In the genomic region with DNA sequence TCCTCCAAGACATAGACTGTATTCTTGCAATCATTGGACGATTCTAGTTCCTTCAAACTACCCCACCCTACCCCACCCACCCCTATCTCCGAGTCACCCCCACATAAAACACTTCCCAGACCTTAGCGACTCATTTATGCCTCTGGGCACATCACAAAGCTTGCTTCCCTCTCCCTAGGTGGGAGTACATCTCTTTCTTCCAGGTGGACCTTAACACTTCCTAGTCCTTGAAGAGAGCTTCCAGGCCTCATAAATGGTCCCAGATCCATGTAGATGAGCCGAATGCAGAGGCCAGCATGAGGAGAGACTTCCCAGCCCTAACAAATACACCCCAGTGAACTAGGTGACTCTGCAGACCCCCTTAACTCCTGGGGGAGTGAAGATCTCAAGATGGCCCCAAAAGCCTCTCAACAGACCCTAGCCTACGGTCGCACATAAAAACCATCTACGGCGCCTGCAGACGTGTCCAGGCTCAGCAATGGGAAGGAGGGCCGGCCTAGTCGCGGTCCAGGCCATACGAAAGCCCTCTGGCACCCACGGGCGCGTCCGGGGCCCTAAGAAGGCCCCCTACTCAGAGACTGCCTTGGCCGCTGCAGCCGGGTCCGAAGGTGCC, we compare ENCODE assay signal across 8 mouse cellular contexts. TPM values are rescaled to one million over a fixed set of nuclear protein-coding genes. Genes with fewer than 3 reads are reported as not detected.
A peak's percentile ranks its signal among the peaks of the same experiment; 100 is the strongest.
DNase-seq lines count a peak whose midpoint lies in the region; ATAC-seq and TF ChIP-seq lines count a peak whose summit lies in the region.

No protein-coding gene starts in this region.

- no peak for DNase-seq in gastrocnemius, adult 2 months
- DNase-seq in gastrocnemius, postnatal 14 days: no peak
- DNase-seq in CH12.LX (ENCODE audit: extremely low read depth): peak; percentile 17
- DNase-seq in forebrain, embryonic 14.5 days (ENCODE audit: low spot score): no peak
- peak in 1 of 3 experiments; percentile 40 for DNase-seq in liver, embryonic 14.5 days (ENCODE audit: low read depth in 3 of 3, low spot score in 3 of 3)
- DNase-seq in gastrocnemius, adult 18-20 months (ENCODE audit: low spot score): no peak
- no peak for DNase-seq in urinary bladder, postnatal 14 days (ENCODE audit: low spot score)
- DNase-seq in adrenal gland, adult 8-10 months: no peak

- TF ChIP-seq RAD21 in CH12.LX (IDR thresholded peaks at IDR 0.05; ENCODE audit: low read depth, low read length): no peak

- peaks cover 27 to 41% of the 10 kb centered on the region in 2 experiments for H3K36me3 ChIP-seq in CH12.LX (replicated peaks in 1 of 2; ENCODE audit: control insufficient read depth in 1 of 2, insufficient read depth in 1 of 2, low read length in 1 of 2)
- peaks cover 35% of the 10 kb centered on the region for H3K36me3 ChIP-seq in forebrain, embryonic 14.5 days (ENCODE audit: control insufficient read depth, insufficient read depth, low read length)
- H3K36me3 ChIP-seq in liver, embryonic 14.5 days (replicated peaks; ENCODE audit: control insufficient read depth, insufficient read depth, low read depth): peaks cover 25% of the 10 kb centered on the region

- in situ Hi-C loops in CH12.LX (cut with MboI; ENCODE audit: low pct_ligation_motif_present, low pct_unique_long_range_greater_than_20kb, low sequenced_read_pairs): no loop called here

- 2% methylated on average over 20 of the region's 20 CpGs for WGBS in forebrain, embryonic 14.5 days
- under 1% methylated on average over 20 of the region's 20 CpGs for WGBS in liver, embryonic 14.5 days (ENCODE audit: insufficient replicate concordance)

- no peak for ATAC-seq in forebrain, embryonic 14.5 days
- no peak for ATAC-seq in liver, embryonic 14.5 days (ENCODE audit: insufficient read depth)

- no peak; the same call in 1 of the 2 replicates for TF ChIP-seq POLR2A in CH12.LX (IDR thresholded peaks at IDR 0.05; ENCODE audit: low read depth, low read length)

- H3K9me3 ChIP-seq in CH12.LX (replicated peaks; ENCODE audit: low read length): no peaks in the 10 kb centered on the region
- no peaks in the 10 kb centered on the region for H3K9me3 ChIP-seq in forebrain, embryonic 14.5 days (replicated peaks; ENCODE audit: control insufficient read depth, low read length)
- H3K9me3 ChIP-seq in liver, embryonic 14.5 days (ENCODE audit: control insufficient read depth, low read length): no peaks in the 10 kb centered on the region

- no peak for TF ChIP-seq EP300 in CH12.LX (IDR thresholded peaks at IDR 0.05; ENCODE audit: low read length)
- no peak for TF ChIP-seq EP300 in liver, embryonic 14.5 days (IDR thresholded peaks at IDR 0.05; ENCODE audit: low read depth)

- intact Hi-C loops in gastrocnemius, adult 2 months (cut with DNase I): loop anchor here (2.0 kb wide), 2 partner anchors 17 to 29 kb away; a partner anchor contains a TSS
- intact Hi-C loops in gastrocnemius, postnatal 14 days (cut with DNase I; ENCODE audit: low total_unique reads): no loop called here

- peak overlapping the region; percentile 98 for H3K27ac ChIP-seq in gastrocnemius, adult 2 months
- peak overlapping the region; percentile 74 for H3K27ac ChIP-seq in CH12.LX (ENCODE audit: insufficient read depth, low read depth)
- peak overlapping the region; percentile 82 for H3K27ac ChIP-seq in forebrain, embryonic 14.5 days (ENCODE audit: low read depth, low read length)
- H3K27ac ChIP-seq in liver, embryonic 14.5 days: peak overlapping the region; percentile 86

- dilution Hi-C loops in CH12.LX (cut with MboI; ENCODE audit: extremely low pct_ligation_motif_present, extremely low pct_unique_long_range_greater_than_20kb, low sequenced_read_pairs): no loop called here

- no peak for TF ChIP-seq CTCF in gastrocnemius, adult 2 months (IDR thresholded peaks at IDR 0.05)
- no peak for TF ChIP-seq CTCF in CH12.LX (conservative IDR thresholded peaks at IDR 0.05 in 1 of 2, IDR thresholded peaks at IDR 0.05 in 1 of 2; ENCODE audit: low read depth in 2 of 2, low read length in 2 of 2)
- TF ChIP-seq CTCF in liver, embryonic 14.5 days (IDR thresholded peaks at IDR 0.05; ENCODE audit: low read depth): no peak

- H3K9ac ChIP-seq in CH12.LX (ENCODE audit: insufficient read depth, low read depth): peak overlapping the region; percentile 100
- peak overlapping the region; percentile 92 for H3K9ac ChIP-seq in forebrain, embryonic 14.5 days (ENCODE audit: low read length)
- peak overlapping the region; percentile 82 for H3K9ac ChIP-seq in liver, embryonic 14.5 days (replicated peaks)

- H3K4me1 ChIP-seq in CH12.LX (ENCODE audit: control insufficient read depth in 1 of 2, insufficient read depth in 2 of 2): peaks cover 0 to 31% of the 10 kb centered on the region in 2 experiments; a peak in 2 of 4 replicates
- H3K4me1 ChIP-seq in forebrain, embryonic 14.5 days (ENCODE audit: control insufficient read depth, insufficient read depth, low read length): peaks cover 14% of the 10 kb centered on the region
- H3K4me1 ChIP-seq in liver, embryonic 14.5 days (replicated peaks; ENCODE audit: control insufficient read depth in 2 of 2, insufficient read depth in 2 of 2, low read length in 1 of 2): peaks cover 18 to 32% of the 10 kb centered on the region in 2 experiments

- H3K4me3 ChIP-seq in gastrocnemius, adult 2 months: peak overlapping the region; percentile 94
- H3K4me3 ChIP-seq in CH12.LX (replicated peaks in 1 of 3; ENCODE audit: low read depth in 2 of 3, low read length in 2 of 3, poor library complexity in 1 of 3): peak overlapping the region; percentile 63 to 99 (median 92)
- H3K4me3 ChIP-seq in forebrain, embryonic 14.5 days (ENCODE audit: low read depth, low read length): peak overlapping the region; percentile 95
- H3K4me3 ChIP-seq in liver, embryonic 14.5 days (ENCODE audit: insufficient read depth in 1 of 2, low read depth in 2 of 2, low read length in 2 of 2): peak overlapping the region; percentile 78 to 96

- H3K27me3 ChIP-seq in CH12.LX (replicated peaks): no peaks in the 10 kb centered on the region
- no peaks in the 10 kb centered on the region for H3K27me3 ChIP-seq in forebrain, embryonic 14.5 days (replicated peaks; ENCODE audit: control insufficient read depth, insufficient read depth, low read length)
- peaks cover 13% of the 10 kb centered on the region; the same call in 1 of the 2 replicates for H3K27me3 ChIP-seq in liver, embryonic 14.5 days (ENCODE audit: control insufficient read depth, insufficient read depth, low read length)

- H3K4me2 ChIP-seq in CH12.LX (ENCODE audit: insufficient read depth, low read depth, poor library complexity, severe bottlenecking): peak overlapping the region; percentile 30
- H3K4me2 ChIP-seq in forebrain, embryonic 14.5 days (ENCODE audit: low read length): peak overlapping the region; percentile 76
- peak overlapping the region; percentile 89 for H3K4me2 ChIP-seq in liver, embryonic 14.5 days (ENCODE audit: low read depth)

- peaks cover 18% of the 10 kb centered on the region for H3K79me2 ChIP-seq in CH12.LX (replicated peaks; ENCODE audit: control insufficient read depth, extremely low read depth, insufficient read depth, poor library complexity, severe bottlenecking)

RNA-seq across cellular contexts. Expression of a gene that starts 0.7 kb away (rescaled TPM):
- 10 to 100 TPM; 41.7 to 44.3 TPM for total RNA-seq in gastrocnemius, adult 2 months (2021)
- total RNA-seq in gastrocnemius, postnatal 14 days (2021): 10 to 100 TPM; 35.6 to 40.1 TPM
- total RNA-seq in CH12.LX (2012; rRNA removed): 15.5 and 18.2 TPM in 2 replicates
- total RNA-seq in CH12.LX (2014; rRNA removed): 5.4 and 6.1 TPM in 2 replicates
- 38.9 and 41.9 TPM in 2 replicates for polyA plus RNA-seq in CH12.LX (2012; ENCODE audit: insufficient read length, low read depth)
- 40.5 and 47.8 TPM in 2 replicates for polyA plus RNA-seq in forebrain, embryonic 14.5 days (2014; fragmentation: Nextera tagmentation; extraction: Ambion mirVana)
- polyA plus RNA-seq in liver, embryonic 14.5 days (2012; rRNA removed): 16.2 and 16.9 TPM in 2 replicates
- 11.0 and 14.5 TPM in 2 replicates for polyA plus RNA-seq in liver, embryonic 14.5 days (2014; fragmentation: Nextera tagmentation; extraction: Ambion mirVana)
- total RNA-seq in gastrocnemius, adult 18-20 months (2021): 10 to 100 TPM; 41.3 to 46.2 TPM
- total RNA-seq in adrenal gland, adult 8-10 months (2022): 100 to 1,000 TPM in 2 of 4 experiments, 10 to 100 TPM in 2; 88.5 to 120 (median 101) TPM

RNA-seq across cellular contexts. Expression of a gene that starts 2.3 kb away (rescaled TPM):
- total RNA-seq in gastrocnemius, adult 2 months (2021): 10 to 100 TPM; 22.6 to 25.5 TPM
- 10 to 100 TPM; 43.1 to 53.1 TPM for total RNA-seq in gastrocnemius, postnatal 14 days (2021)
- total RNA-seq in CH12.LX (2012; rRNA removed): 5.0 and 10.6 TPM in 2 replicates
- total RNA-seq in CH12.LX (2014; rRNA removed): 6.6 and 7.2 TPM in 2 replicates
- polyA plus RNA-seq in CH12.LX (2012; ENCODE audit: insufficient read length, low read depth): 18.5 and 19.8 TPM in 2 replicates
- polyA plus RNA-seq in forebrain, embryonic 14.5 days (2014; fragmentation: Nextera tagmentation; extraction: Ambion mirVana): 11.4 and 14.7 TPM in 2 replicates
- 16.3 and 19.7 TPM in 2 replicates for polyA plus RNA-seq in liver, embryonic 14.5 days (2012; rRNA removed)
- polyA plus RNA-seq in liver, embryonic 14.5 days (2014; fragmentation: Nextera tagmentation; extraction: Ambion mirVana): 15.4 and 20.6 TPM in 2 replicates
- total RNA-seq in gastrocnemius, adult 18-20 months (2021): 10 to 100 TPM; 20.8 to 26.8 TPM
- total RNA-seq in adrenal gland, adult 8-10 months (2022): 100 to 1,000 TPM in 3 of 4 experiments, 10 to 100 TPM in 1; 89.6 to 138 (median 129) TPM

RNA-seq across cellular contexts. Expression of a gene that starts 16.9 kb away (rescaled TPM):
- total RNA-seq in gastrocnemius, adult 2 months (2021): 1 to 10 TPM; 7.6 to 9.7 TPM
- total RNA-seq in gastrocnemius, postnatal 14 days (2021): 10 to 100 TPM in 1 of 2 experiments, 1 to 10 TPM in 1; 10.0 to 10.6 TPM
- total RNA-seq in CH12.LX (2012; rRNA removed): 11.8 and 12.0 TPM in 2 replicates
- total RNA-seq in CH12.LX (2014; rRNA removed): 9.2 and 9.8 TPM in 2 replicates
- polyA plus RNA-seq in CH12.LX (2012; ENCODE audit: insufficient read length, low read depth): 10.8 and 12.6 TPM in 2 replicates
- polyA plus RNA-seq in forebrain, embryonic 14.5 days (2014; fragmentation: Nextera tagmentation; extraction: Ambion mirVana): 20.0 and 23.4 TPM in 2 replicates
- polyA plus RNA-seq in liver, embryonic 14.5 days (2012; rRNA removed): 11.4 and 14.4 TPM in 2 replicates
- 11.7 and 11.9 TPM in 2 replicates for polyA plus RNA-seq in liver, embryonic 14.5 days (2014; fragmentation: Nextera tagmentation; extraction: Ambion mirVana)
- 1 to 10 TPM; 8.4 to 8.5 TPM for total RNA-seq in gastrocnemius, adult 18-20 months (2021)
- total RNA-seq in adrenal gland, adult 8-10 months (2022): 10 to 100 TPM; 15.9 to 34.1 (median 22.1) TPM

RNA-seq across cellular contexts. Expression of a gene that starts 18.0 kb away (rescaled TPM):
- total RNA-seq in gastrocnemius, adult 2 months (2021): 10 to 100 TPM; 18.4 to 18.9 TPM
- total RNA-seq in gastrocnemius, postnatal 14 days (2021): 10 to 100 TPM; 20.0 to 22.2 TPM
- total RNA-seq in CH12.LX (2012; rRNA removed): 56.5 and 65.0 TPM in 2 replicates
- 33.5 and 39.0 TPM in 2 replicates for total RNA-seq in CH12.LX (2014; rRNA removed)
- polyA plus RNA-seq in CH12.LX (2012; ENCODE audit: insufficient read length, low read depth): 79.7 and 87.7 TPM in 2 replicates
- 52.7 and 60.6 TPM in 2 replicates for polyA plus RNA-seq in forebrain, embryonic 14.5 days (2014; fragmentation: Nextera tagmentation; extraction: Ambion mirVana)
- polyA plus RNA-seq in liver, embryonic 14.5 days (2012; rRNA removed): 40.3 and 41.0 TPM in 2 replicates
- 28.0 and 32.1 TPM in 2 replicates for polyA plus RNA-seq in liver, embryonic 14.5 days (2014; fragmentation: Nextera tagmentation; extraction: Ambion mirVana)
- 10 to 100 TPM; 15.0 to 19.1 TPM for total RNA-seq in gastrocnemius, adult 18-20 months (2021)
- total RNA-seq in adrenal gland, adult 8-10 months (2022): 100 to 1,000 TPM; 118 to 180 (median 144) TPM

RNA-seq across cellular contexts. Expression of a gene that starts 29.1 kb away (rescaled TPM):
- total RNA-seq in gastrocnemius, adult 2 months (2021): 100 to 1,000 TPM; 126 to 136 TPM
- total RNA-seq in gastrocnemius, postnatal 14 days (2021): 100 to 1,000 TPM; 144 to 227 TPM
- total RNA-seq in CH12.LX (2012; rRNA removed) (340 and 407 TPM in 2 replicates), CH12.LX (2014; rRNA removed) (220 and 231 TPM in 2 replicates)
- polyA plus RNA-seq in CH12.LX (2012; ENCODE audit: insufficient read length, low read depth): 608 and 642 TPM in 2 replicates
- polyA plus RNA-seq in forebrain, embryonic 14.5 days (2014; fragmentation: Nextera tagmentation; extraction: Ambion mirVana): 241 and 274 TPM in 2 replicates
- polyA plus RNA-seq in liver, embryonic 14.5 days (2012; rRNA removed): 168 and 174 TPM in 2 replicates
- 50.4 and 51.2 TPM in 2 replicates for polyA plus RNA-seq in liver, embryonic 14.5 days (2014; fragmentation: Nextera tagmentation; extraction: Ambion mirVana)
- total RNA-seq in gastrocnemius, adult 18-20 months (2021): 100 to 1,000 TPM; 119 to 139 TPM
- 100 to 1,000 TPM; 221 to 296 (median 243) TPM for total RNA-seq in adrenal gland, adult 8-10 months (2022)

Comparison
In these comparisons a context has a peak if more than half of its experiments do, and no peak if none do; other contexts are left out.
1. H3K4me2 ChIP-seq: peak in every context shown above with its lines; median percentile 89 in liver, embryonic 14.5 days; 76 in forebrain, embryonic 14.5 days; 30 in CH12.LX.